Mouse (Mus musculus) thymus, adult 2 months (tissue): ENCODE measurements at regions not wholly inside any gene's neighbourhood (a gene's known extent, or its start where the extent isn't known, plus 50 kb on each side); places are given as distances from the start of the nearest gene placed in this dataset.

ENCODE experiments used
- CTCF ChIP-seq: fragments of 200-500 bp; IDR thresholded peaks from 2 replicates; pipeline ENCODE4 v1.5.1; 2012; ENCODE audit warnings: mild to moderate bottlenecking, control low read depth, low read length, moderate library complexity, borderline replicate concordance; ENCODE audit not compliant: control insufficient read depth, poor library complexity, insufficient read depth; ENCODE audit errors: extremely low read depth
- POLR2A ChIP-seq: fragments of 200-500 bp; IDR thresholded peaks from 2 replicates; pipeline ENCODE4 v1.6.1; 2012; ENCODE audit warnings: mild to moderate bottlenecking, low read length, control low read depth, moderate library complexity; ENCODE audit not compliant: control insufficient read depth, poor library complexity, insufficient read depth; ENCODE audit errors: extremely low read depth

GRCm38 (mm10) chr5:53405929-53406328 is 60.0 kb upstream of the Rbpj start:
- TF ChIP-seq POLR2A (no peak), CTCF (no peak)
